Mouse (Mus musculus): ENCODE results near the gene Kiss1r. TPM values are rescaled to one million over a fixed set of nuclear protein-coding genes. Genes with fewer than 3 reads are reported as not detected.
A peak's percentile ranks its signal among the peaks of the same experiment; 100 is the strongest.

Gene Kiss1r
- polyA plus RNA-seq, 1 experiment: 5.9 TPM

- TF ChIP-seq CTCF (IDR thresholded peaks at IDR 0.05; ENCODE audit: extremely low read depth, insufficient read length, insufficient replicate concordance, low read depth, low read length) (no peak), POLR2A (IDR thresholded peaks at IDR 0.05; ENCODE audit: low read depth, low read length) (no peak)
- Histone ChIP-seq H3K4me1 (ENCODE audit: control insufficient read depth, insufficient read depth, insufficient read length, low read length) (peaks cover 44% of the 10 kb centered on the region), H3K27me3 (ENCODE audit: control insufficient read depth, insufficient read depth, low read length) (no peaks in the 10 kb centered on the region), H3K27ac (ENCODE audit: insufficient read depth, low read depth, low read length) (no peak overlapping the region), H3K36me3 (ENCODE audit: control insufficient read depth, insufficient read depth, low read length) (0 out of 2 replicates have a peak, but pooled peaks cover 2% of the 10 kb centered on the region), H3K4me3 (ENCODE audit: low read depth, low read length) (no peak overlapping the region)
- 80% methylated on average over 16 of the region's 16 CpGs for WGBS
Measured at GRCm38 (mm10) chr10:79934794-79935569, 18.2 kb downstream of the Kiss1r start.

- H3K36me3 ChIP-seq (ENCODE audit: control insufficient read depth, insufficient read depth, low read length): 0 out of 2 replicates have a peak, but pooled peaks cover 2% of the 10 kb centered on the region
- peaks cover 44% of the 10 kb centered on the region for H3K4me1 ChIP-seq (ENCODE audit: control insufficient read depth, insufficient read depth, insufficient read length, low read length)
- peak overlapping the region; percentile 56; the same call in 1 of the 2 replicates for H3K4me3 ChIP-seq (ENCODE audit: low read depth, low read length)
- no peaks in the 10 kb centered on the region for H3K27me3 ChIP-seq (ENCODE audit: control insufficient read depth, insufficient read depth, low read length)
- H3K27ac ChIP-seq (ENCODE audit: insufficient read depth, low read depth, low read length): peak overlapping the region; percentile 32; the same call in 1 of the 2 replicates
- WGBS: 8% methylated on average over 10 of the region's 10 CpGs
- TF ChIP-seq POLR2A (IDR thresholded peaks at IDR 0.05; ENCODE audit: low read depth, low read length) (no peak), CTCF (IDR thresholded peaks at IDR 0.05; ENCODE audit: extremely low read depth, insufficient read length, insufficient replicate concordance, low read depth, low read length) (no peak)
Measured at GRCm38 (mm10) chr10:79936284-79936910, 19.6 kb downstream of the Kiss1r start.

GRCm38 (mm10) chr10:79936911-79937441 is 20.2 kb downstream of the Kiss1r start:
- Histone ChIP-seq H3K4me1 (ENCODE audit: control insufficient read depth, insufficient read depth, insufficient read length, low read length) (peaks cover 44% of the 10 kb centered on the region), H3K4me3 (ENCODE audit: low read depth, low read length) (peak overlapping the region; percentile 56), H3K27ac (ENCODE audit: insufficient read depth, low read depth, low read length) (peak overlapping the region; percentile 32), H3K36me3 (ENCODE audit: control insufficient read depth, insufficient read depth, low read length) (no peaks in the 10 kb centered on the region), H3K27me3 (ENCODE audit: control insufficient read depth, insufficient read depth, low read length) (no peaks in the 10 kb centered on the region)
- WGBS: 6% methylated on average over 27 of the region's 27 CpGs
- no peak for TF ChIP-seq CTCF (IDR thresholded peaks at IDR 0.05; ENCODE audit: extremely low read depth, insufficient read length, insufficient replicate concordance, low read depth, low read length)
- TF ChIP-seq POLR2A (IDR thresholded peaks at IDR 0.05; ENCODE audit: low read depth, low read length): no peak

GRCm38 (mm10) chr10:79937775-79938526 is 21.2 kb downstream of the Kiss1r start:
- Histone ChIP-seq H3K4me1 (ENCODE audit: control insufficient read depth, insufficient read depth, insufficient read length, low read length) (peaks cover 37% of the 10 kb centered on the region), H3K4me3 (ENCODE audit: low read depth, low read length) (no peak overlapping the region), H3K36me3 (ENCODE audit: control insufficient read depth, insufficient read depth, low read length) (no peaks in the 10 kb centered on the region), H3K27ac (ENCODE audit: insufficient read depth, low read depth, low read length) (no peak overlapping the region), H3K27me3 (ENCODE audit: control insufficient read depth, insufficient read depth, low read length) (no peaks in the 10 kb centered on the region)
- 72% methylated on average over 11 of the region's 11 CpGs for WGBS
- TF ChIP-seq POLR2A (IDR thresholded peaks at IDR 0.05; ENCODE audit: low read depth, low read length) (no peak), CTCF (IDR thresholded peaks at IDR 0.05; ENCODE audit: extremely low read depth, insufficient read length, insufficient replicate concordance, low read depth, low read length) (no peak)

GRCm38 (mm10) chr10:79940749-79941148 is 24.0 kb downstream of the Kiss1r start:
- Histone ChIP-seq H3K4me3 (ENCODE audit: low read depth, low read length) (no peak overlapping the region), H3K27ac (ENCODE audit: insufficient read depth, low read depth, low read length) (peak overlapping the region; percentile 8; the same call in 1 of the 2 replicates), H3K36me3 (ENCODE audit: control insufficient read depth, insufficient read depth, low read length) (no peaks in the 10 kb centered on the region), H3K27me3 (ENCODE audit: control insufficient read depth, insufficient read depth, low read length) (no peaks in the 10 kb centered on the region), H3K4me1 (ENCODE audit: control insufficient read depth, insufficient read depth, insufficient read length, low read length) (peaks cover 33% of the 10 kb centered on the region)
- no peak for TF ChIP-seq CTCF (IDR thresholded peaks at IDR 0.05; ENCODE audit: extremely low read depth, insufficient read length, insufficient replicate concordance, low read depth, low read length)
- TF ChIP-seq POLR2A (IDR thresholded peaks at IDR 0.05; ENCODE audit: low read depth, low read length): no peak
- 49% methylated on average over 7 of the region's 7 CpGs for WGBS

- peaks cover 13% of the 10 kb centered on the region for H3K4me1 ChIP-seq (ENCODE audit: control insufficient read depth, insufficient read depth, insufficient read length, low read length)
- TF ChIP-seq CTCF (IDR thresholded peaks at IDR 0.05; ENCODE audit: extremely low read depth, insufficient read length, insufficient replicate concordance, low read depth, low read length) (no peak), POLR2A (IDR thresholded peaks at IDR 0.05; ENCODE audit: low read depth, low read length) (no peak)
- whole genome bisulfite sequencing: 85% methylated on average over 1 of the region's 1 CpGs
- H3K27ac ChIP-seq (ENCODE audit: insufficient read depth, low read depth, low read length): peak overlapping the region; percentile 16
- H3K4me3 ChIP-seq (ENCODE audit: low read depth, low read length): no peak overlapping the region
- H3K36me3 ChIP-seq (ENCODE audit: control insufficient read depth, insufficient read depth, low read length): no peaks in the 10 kb centered on the region
- H3K27me3 ChIP-seq (ENCODE audit: control insufficient read depth, insufficient read depth, low read length): no peaks in the 10 kb centered on the region
Measured at GRCm38 (mm10) chr10:79942988-79943387, 26.2 kb downstream of the Kiss1r start.
